Mouse (Mus musculus) C2C12 (cell line): ENCODE data around the gene Tbxa2r. TPM values are rescaled to one million over a fixed set of nuclear protein-coding genes. Genes with fewer than 3 reads are reported as not detected.

Source experiments
- H3K27me3 ChIP-seq: one replicate; pipeline ENCODE4 v1.6.1; 2011; ENCODE audit not compliant: control insufficient read depth, insufficient read depth, insufficient read length
- H3K36me3 ChIP-seq: one replicate; pipeline ENCODE4 v1.6.1; 2011; ENCODE audit not compliant: control insufficient read depth, insufficient read depth
- H3K4me3 ChIP-seq: one replicate; pipeline ENCODE4 v1.5.1; 2011; ENCODE audit warnings: mild to moderate bottlenecking, control low read depth; ENCODE audit not compliant: poor library complexity, insufficient read depth, severe bottlenecking
- H3K79me2 ChIP-seq: one replicate; pipeline ENCODE4 v1.6.1; 2011; ENCODE audit not compliant: control insufficient read depth, insufficient read depth
- H3K79me3 ChIP-seq: one replicate; pipeline ENCODE4 v1.6.1; 2011; ENCODE audit warnings: low read depth, control low read depth
- H3ac ChIP-seq: one replicate; pipeline ENCODE3; 2011; ENCODE audit warnings: low read depth; ENCODE audit not compliant: control insufficient read depth, insufficient read length
- CEBPB ChIP-seq: IDR thresholded peaks from one replicate; pipeline ENCODE4 v1.6.1; 2011; ENCODE audit warnings: low read depth, mild to moderate bottlenecking, control low read depth, moderate library complexity
- CTCF ChIP-seq: IDR thresholded peaks from one replicate; pipeline ENCODE4 v1.5.1; 2011; ENCODE audit not compliant: control insufficient read depth, insufficient read depth, insufficient read length
- FOSL1 ChIP-seq: IDR thresholded peaks from one replicate; pipeline ENCODE4 v1.8.0; 2011; ENCODE audit warnings: mild to moderate bottlenecking, low read length; ENCODE audit not compliant: poor library complexity, insufficient read depth, severe bottlenecking
- MAX ChIP-seq: IDR thresholded peaks from one replicate; pipeline ENCODE4 v1.6.1; 2011; ENCODE audit warnings: mild to moderate bottlenecking, control low read depth
- MYOD1 ChIP-seq: IDR thresholded peaks from one replicate; pipeline ENCODE4 v1.6.1; 2011; ENCODE audit warnings: low read depth; ENCODE audit not compliant: control insufficient read depth, insufficient read length
- MYOG ChIP-seq: IDR thresholded peaks from one replicate; pipeline ENCODE4 v1.6.1; 2011; ENCODE audit not compliant: control insufficient read depth, insufficient read length; ENCODE audit errors: extremely low read depth
- USF1 ChIP-seq: IDR thresholded peaks from one replicate; pipeline ENCODE4 v1.6.1; 2011; ENCODE audit warnings: low read depth, mild to moderate bottlenecking, control low read depth, moderate library complexity
- polyA plus RNA-seq: library from polyadenylated mRNA; unstranded; fragments of >200 nt; fragmentation: generic; extraction: Trizol; gene quantifications from one replicate; pipeline ENCODE4 v1.2.1, GENCODE M21; 2012; ENCODE audit warnings: missing spikeins

The Tbxa2r gene
- polyA plus RNA-seq, 1 experiment, result 0.02 TPM

DNA sequence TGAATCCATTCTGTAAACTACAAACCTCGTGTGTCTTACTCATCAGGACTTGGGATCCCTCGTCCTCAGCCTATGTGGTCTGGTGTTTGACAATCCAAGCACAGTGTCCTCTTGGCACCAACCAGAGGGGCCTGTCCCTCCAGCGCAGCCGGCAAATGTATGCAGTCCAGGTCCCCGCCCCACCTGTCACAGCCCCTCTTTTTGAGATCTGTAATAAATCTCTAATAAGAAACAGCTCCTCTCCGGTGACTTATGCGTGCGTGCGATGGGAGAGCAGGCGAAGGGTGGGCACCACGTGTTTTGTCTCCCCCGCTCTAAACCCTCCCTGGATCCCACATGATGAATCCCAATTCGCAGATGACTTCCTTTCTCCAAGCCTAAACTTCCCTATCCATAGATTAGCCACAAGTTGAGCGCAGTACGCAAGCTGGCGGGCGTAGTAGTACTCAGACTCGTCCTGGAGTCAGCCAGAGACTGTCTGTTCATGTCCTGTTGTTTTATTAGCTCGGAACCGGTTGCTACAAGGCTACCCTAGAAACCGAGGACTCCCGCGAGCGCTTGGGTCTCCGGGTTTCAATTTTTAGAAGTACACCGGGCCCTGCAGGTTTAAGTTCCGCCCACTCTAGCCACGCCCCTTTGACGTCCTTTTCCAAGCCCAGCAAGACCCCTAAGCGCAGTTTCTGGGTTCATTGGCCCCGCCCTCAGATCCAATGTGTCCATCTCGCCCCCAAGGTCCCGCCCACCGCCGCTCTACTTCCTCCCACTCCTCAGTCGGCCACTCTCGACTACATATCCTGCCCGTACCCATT lies 8.6 kb upstream of the Tbxa2r start:
- Histone ChIP-seq H3K79me2 (peaks cover 30% of the 10 kb centered on the region), H3ac (peak overlapping the region; percentile 77), H3K79me3 (peaks cover 20% of the 10 kb centered on the region), H3K36me3 (peaks cover 49% of the 10 kb centered on the region), H3K27me3 (no peaks in the 10 kb centered on the region), H3K4me3 (peak overlapping the region; percentile 99)
- TF ChIP-seq MYOD1 (no peak), MAX (peak; percentile 72)

DNA sequence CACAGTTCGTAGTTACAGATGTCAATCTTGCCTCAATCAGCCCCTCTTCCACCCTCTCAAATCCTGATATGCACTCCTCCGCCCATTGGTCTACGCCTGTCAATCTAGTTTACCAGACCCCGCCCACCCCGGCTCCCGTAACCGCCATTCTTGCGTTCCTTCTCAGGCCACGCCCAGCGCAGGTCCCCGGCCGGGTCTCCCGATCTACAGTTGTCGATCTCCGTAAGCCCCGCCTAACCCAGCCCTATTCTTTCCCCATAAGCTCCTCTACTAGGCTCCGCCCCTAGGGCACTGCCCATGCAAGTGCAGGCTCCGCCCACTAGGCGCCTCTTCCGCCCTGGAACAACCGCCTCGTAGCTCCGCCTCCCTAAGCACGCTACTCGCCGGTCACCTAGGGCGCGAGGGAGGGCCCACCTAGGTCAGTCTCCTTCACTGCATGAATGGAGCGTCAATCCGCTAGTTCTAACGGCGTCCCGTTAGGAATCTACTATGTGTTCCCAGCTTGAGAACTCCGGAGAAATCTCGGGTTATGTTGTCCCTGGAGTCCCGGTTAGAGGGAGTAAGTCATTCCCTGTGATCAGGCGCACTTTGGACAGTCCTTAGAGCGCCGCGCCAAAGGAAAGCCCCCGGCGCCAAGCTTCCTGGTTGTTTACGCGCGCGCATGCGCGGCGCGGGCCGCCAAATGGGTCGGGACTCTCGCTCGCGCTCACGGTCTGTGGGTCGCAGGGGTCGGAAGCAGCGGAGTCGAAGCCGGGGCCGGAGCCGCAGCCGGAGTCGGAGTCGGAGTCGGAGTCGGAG lies 7.8 kb upstream of the Tbxa2r start, which contains the start of gene Cactin:
TSS of gene Cactin (plus strand) at position 554 of the 798 bp plus-strand sequence.
- H3ac ChIP-seq, result peak within 1 kb of the TSS; percentile 99
- H3K4me3 ChIP-seq, result peak within 1 kb of the TSS; percentile 99
- no peaks in the 10 kb centered on the region for H3K27me3 ChIP-seq
- H3K79me2 ChIP-seq, result peaks cover 30% of the 10 kb centered on the region
- TF ChIP-seq FOSL1, result no peak
- peak; percentile 100 for TF ChIP-seq MAX
- peaks cover 20% of the 10 kb centered on the region for H3K79me3 ChIP-seq
- H3K36me3 ChIP-seq, result peaks cover 51% of the 10 kb centered on the region

DNA sequence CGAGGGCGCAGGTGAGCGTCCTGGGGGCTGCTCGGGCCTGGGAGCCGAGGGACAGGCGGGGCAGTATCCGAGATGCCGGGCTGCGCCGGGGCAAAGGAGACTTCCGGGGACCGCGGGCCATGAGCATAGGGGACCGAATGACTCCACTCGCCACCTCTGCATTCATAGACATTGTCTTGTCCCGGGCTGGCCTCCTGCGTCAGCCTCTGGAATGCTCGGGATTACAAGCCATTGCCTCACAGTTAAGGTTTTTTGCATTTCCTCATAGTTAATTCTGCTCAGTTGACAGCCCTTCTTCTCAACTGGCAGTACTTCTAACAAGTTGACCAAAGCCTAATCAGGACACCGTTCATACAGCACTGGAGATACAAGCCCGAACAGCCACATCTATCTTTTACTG lies 7.1 kb upstream of the Tbxa2r start:
- Histone ChIP-seq H3K79me3 (peaks cover 20% of the 10 kb centered on the region), H3K36me3 (peaks cover 53% of the 10 kb centered on the region), H3ac (peak overlapping the region; percentile 99), H3K4me3 (peak overlapping the region; percentile 99), H3K27me3 (no peaks in the 10 kb centered on the region), H3K79me2 (peaks cover 30% of the 10 kb centered on the region)
- TF ChIP-seq MAX (no peak), CEBPB (no peak), MYOD1 (no peak), MYOG (no peak), FOSL1 (no peak), USF1 (no peak), CTCF (no peak)

DNA sequence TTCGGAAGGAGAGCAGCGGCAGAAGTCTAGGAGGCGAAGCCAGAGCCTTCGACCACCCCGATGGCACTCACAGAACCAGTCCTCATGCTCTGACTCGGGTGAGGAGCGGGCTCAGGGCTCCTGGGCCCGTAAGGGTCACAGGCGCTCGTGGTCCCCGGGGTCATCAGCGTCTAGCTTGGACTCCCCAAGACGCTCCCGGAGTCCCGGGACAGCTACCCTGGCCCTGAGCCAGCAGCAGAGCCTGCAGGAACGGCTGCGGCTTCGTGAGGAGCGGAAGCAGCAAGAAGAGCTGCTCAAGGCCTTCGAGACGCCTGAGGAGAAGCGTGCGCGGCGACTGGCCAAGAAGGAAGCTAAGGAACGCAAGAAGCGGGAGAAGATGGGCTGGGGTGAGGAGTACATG lies 6.1 kb upstream of the Tbxa2r start:
- Histone ChIP-seq H3K36me3 (peaks cover 60% of the 10 kb centered on the region), H3K79me2 (peaks cover 30% of the 10 kb centered on the region), H3K27me3 (no peaks in the 10 kb centered on the region), H3K4me3 (peak overlapping the region; percentile 99), H3ac (peak overlapping the region; percentile 37), H3K79me3 (peaks cover 20% of the 10 kb centered on the region)
- TF ChIP-seq MYOD1 (no peak), MYOG (no peak), CEBPB (no peak), USF1 (no peak), FOSL1 (no peak), CTCF (no peak), MAX (no peak)

DNA sequence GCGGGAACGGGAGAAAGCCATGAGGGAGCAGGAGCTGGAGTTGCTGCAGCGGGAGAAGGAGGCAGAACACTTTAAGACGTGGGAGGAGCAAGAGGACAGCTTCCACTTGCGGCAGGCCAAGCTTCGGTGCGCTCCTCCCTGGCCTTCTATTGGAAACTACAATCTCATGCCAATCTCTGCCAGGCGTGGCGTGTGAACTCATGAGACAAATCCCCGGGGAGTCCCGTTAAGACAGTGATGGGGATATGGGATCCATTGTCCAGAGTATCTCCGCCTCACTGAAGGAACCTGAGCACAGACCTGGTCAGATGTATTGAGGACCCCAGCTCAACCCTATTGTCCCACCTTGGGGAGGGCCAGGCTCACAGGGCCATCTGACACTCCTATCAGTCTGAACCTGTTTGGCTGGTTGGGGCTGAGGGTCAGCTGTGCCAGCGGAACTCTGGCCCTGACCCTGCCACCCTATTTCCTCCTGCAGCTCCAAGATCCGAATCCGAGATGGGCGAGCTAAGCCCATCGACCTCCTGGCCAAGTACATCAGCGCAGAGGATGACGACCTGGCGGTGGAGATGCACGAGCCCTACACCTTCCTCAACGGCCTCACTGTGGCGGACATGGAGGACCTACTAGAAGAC lies 5.3 kb upstream of the Tbxa2r start:
- no peaks in the 10 kb centered on the region for H3K27me3 ChIP-seq
- no peak overlapping the region for H3K4me3 ChIP-seq
- peaks cover 52% of the 10 kb centered on the region for H3K36me3 ChIP-seq
- no peak overlapping the region for H3ac ChIP-seq
- H3K79me3 ChIP-seq, result peaks cover 20% of the 10 kb centered on the region
- TF ChIP-seq CEBPB, result no peak
- no peak for TF ChIP-seq MAX
- TF ChIP-seq FOSL1, result no peak
- TF ChIP-seq CTCF, result no peak
- no peak for TF ChIP-seq USF1
- TF ChIP-seq MYOG, result no peak
- no peak for TF ChIP-seq MYOD1
- H3K79me2 ChIP-seq, result peaks cover 30% of the 10 kb centered on the region
